In the genomic region with DNA sequence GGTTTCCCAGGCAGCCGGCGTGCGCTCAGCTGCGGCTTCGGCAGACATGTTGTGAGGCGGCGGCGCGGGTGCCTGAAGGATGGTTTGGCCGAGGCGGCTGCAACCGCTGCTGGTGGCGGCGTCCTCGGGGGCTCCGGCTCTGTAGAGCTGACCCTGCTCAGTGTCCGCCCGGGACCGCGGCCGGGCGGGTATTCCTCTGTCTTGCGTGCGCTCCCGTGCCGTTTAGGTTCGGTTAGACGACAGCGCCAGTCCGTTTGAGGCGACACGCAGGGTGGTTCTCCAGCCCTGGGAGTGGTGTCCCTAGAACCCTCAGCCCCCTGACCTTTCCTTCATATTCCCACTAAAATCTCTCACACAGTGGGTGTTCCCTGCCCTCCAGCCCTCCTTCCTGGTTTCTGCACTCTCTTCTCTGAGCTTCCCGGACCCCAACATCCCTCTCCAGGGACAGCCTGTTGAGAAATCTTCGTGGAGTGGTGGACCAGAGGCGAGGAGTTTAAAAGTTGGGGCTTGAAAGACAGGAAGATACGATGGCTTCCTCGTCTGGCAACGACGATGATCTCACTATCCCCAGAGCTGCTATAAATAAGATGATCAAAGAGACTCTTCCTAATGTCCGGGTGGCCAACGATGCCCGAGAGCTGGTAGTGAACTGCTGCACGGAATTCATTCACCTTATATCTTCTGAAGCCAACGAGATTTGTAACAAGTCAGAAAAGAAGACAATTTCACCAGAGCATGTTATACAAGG, we compare ENCODE assay signal across 7 mouse cellular contexts. TPM values are rescaled to one million over a fixed set of nuclear protein-coding genes. Genes with fewer than 3 reads are reported as not detected.
DNase-seq lines count a peak whose midpoint lies in the region; ATAC-seq and TF ChIP-seq lines count a peak whose summit lies in the region.

No protein-coding gene starts in this region.

- H3K4me1 ChIP-seq in bone marrow, adult 2 months (ENCODE audit: control insufficient read depth, insufficient read depth, low read length): no peaks in the 10 kb centered on the region; the same call in 1 of the 2 replicates
- H3K4me1 ChIP-seq in forebrain, embryonic 14.5 days (ENCODE audit: control insufficient read depth, insufficient read depth, low read length): peaks cover 21% of the 10 kb centered on the region
- peaks cover 17% of the 10 kb centered on the region for H3K4me1 ChIP-seq in limb, embryonic 14.5 days (ENCODE audit: control insufficient read depth, insufficient read depth, low read length)
- H3K4me1 ChIP-seq in neural tube, embryonic 12.5 days: peaks cover 21% of the 10 kb centered on the region

- DNase-seq in right cerebral cortex, adult 2 months (ENCODE audit: low spot score in 2 of 2): peak; percentile 20 to 31
- DNase-seq in right cerebral cortex, postnatal 36 days (ENCODE audit: low spot score in 2 of 2): no peak
- no peak for DNase-seq in forebrain, embryonic 14.5 days (ENCODE audit: low spot score)
- DNase-seq in limb, embryonic 14.5 days (ENCODE audit: low spot score): no peak
- no peak for DNase-seq in spleen, postnatal 4 days (ENCODE audit: low spot score in 2 of 2)

- 0 out of 2 replicates have a peak, but pooled peaks cover 11% of the 10 kb centered on the region for H3K36me3 ChIP-seq in forebrain, embryonic 14.5 days (ENCODE audit: control insufficient read depth, insufficient read depth, low read length)
- H3K36me3 ChIP-seq in limb, embryonic 14.5 days (ENCODE audit: control insufficient read depth, insufficient read depth, low read length): no peaks in the 10 kb centered on the region
- H3K36me3 ChIP-seq in neural tube, embryonic 12.5 days: no peaks in the 10 kb centered on the region

- H3K27ac ChIP-seq in bone marrow, adult 2 months (ENCODE audit: control insufficient read depth, insufficient read depth, low read depth, low read length, poor library complexity): peak overlapping the region; percentile 97
- peak overlapping the region; percentile 81 for H3K27ac ChIP-seq in forebrain, embryonic 14.5 days (ENCODE audit: low read depth, low read length)
- peak overlapping the region; percentile 93 for H3K27ac ChIP-seq in limb, embryonic 14.5 days (replicated peaks; ENCODE audit: low read depth, low read length)
- H3K27ac ChIP-seq in neural tube, embryonic 12.5 days: peak overlapping the region; percentile 87

- H3K4me2 ChIP-seq in forebrain, embryonic 14.5 days (ENCODE audit: low read length): peak overlapping the region; percentile 97
- peak overlapping the region; percentile 90 for H3K4me2 ChIP-seq in limb, embryonic 14.5 days (replicated peaks; ENCODE audit: low read depth, low read length, severe bottlenecking)
- peak overlapping the region; percentile 85 for H3K4me2 ChIP-seq in neural tube, embryonic 12.5 days (replicated peaks)

- under 1% methylated on average over 44 of the region's 44 CpGs for WGBS in bone marrow, adult 2 months
- WGBS in forebrain, embryonic 14.5 days: under 1% methylated on average over 44 of the region's 44 CpGs
- under 1% methylated on average over 44 of the region's 44 CpGs for WGBS in limb, embryonic 14.5 days
- under 1% methylated on average over 44 of the region's 44 CpGs for WGBS in neural tube, embryonic 12.5 days

- no peak for TF ChIP-seq CTCF in bone marrow, adult 2 months (IDR thresholded peaks at IDR 0.05; ENCODE audit: control insufficient read depth, insufficient read depth, low read length)

- H3K27me3 ChIP-seq in forebrain, embryonic 14.5 days (replicated peaks; ENCODE audit: control insufficient read depth, insufficient read depth, low read length): no peaks in the 10 kb centered on the region
- no peaks in the 10 kb centered on the region for H3K27me3 ChIP-seq in limb, embryonic 14.5 days (ENCODE audit: control insufficient read depth, insufficient read depth, low read length)
- H3K27me3 ChIP-seq in neural tube, embryonic 12.5 days (replicated peaks): no peaks in the 10 kb centered on the region

- H3K4me3 ChIP-seq in bone marrow, adult 2 months (replicated peaks; ENCODE audit: control insufficient read depth, low read depth, low read length): peak overlapping the region; percentile 98
- H3K4me3 ChIP-seq in forebrain, embryonic 14.5 days (ENCODE audit: low read depth, low read length): peak overlapping the region; percentile 89
- H3K4me3 ChIP-seq in limb, embryonic 14.5 days (replicated peaks; ENCODE audit: low read length): peak overlapping the region; percentile 93
- peak overlapping the region; percentile 89 for H3K4me3 ChIP-seq in neural tube, embryonic 12.5 days

- H3K9ac ChIP-seq in forebrain, embryonic 14.5 days (ENCODE audit: low read length): peak overlapping the region; percentile 95
- peak overlapping the region; percentile 95 for H3K9ac ChIP-seq in limb, embryonic 14.5 days (ENCODE audit: low read depth, low read length, severe bottlenecking)
- peak overlapping the region; percentile 92 for H3K9ac ChIP-seq in neural tube, embryonic 12.5 days

- no peaks in the 10 kb centered on the region for H3K9me3 ChIP-seq in forebrain, embryonic 14.5 days (replicated peaks; ENCODE audit: control insufficient read depth, low read length)
- H3K9me3 ChIP-seq in limb, embryonic 14.5 days (ENCODE audit: control insufficient read depth, low read length): no peaks in the 10 kb centered on the region
- H3K9me3 ChIP-seq in neural tube, embryonic 12.5 days: no peaks in the 10 kb centered on the region

- no peak for TF ChIP-seq POLR2A in bone marrow, adult 2 months (IDR thresholded peaks at IDR 0.05; ENCODE audit: borderline replicate concordance, control insufficient read depth, low read depth, low read length)
- no peak for TF ChIP-seq POLR2A in limb, embryonic 14.5 days (IDR thresholded peaks at IDR 0.05; ENCODE audit: borderline replicate concordance, extremely low read depth, insufficient read depth, insufficient read length)

- no peak; the same call in 1 of the 2 replicates for ATAC-seq in forebrain, embryonic 14.5 days
- peak; percentile 69 for ATAC-seq in limb, embryonic 14.5 days (ENCODE audit: low FRiP score, low read depth)
- ATAC-seq in neural tube, embryonic 12.5 days (ENCODE audit: low FRiP score, low read depth): peak; percentile 69

RNA-seq across cellular contexts. Expression of gene Dr1, which starts 0.5 kb away (rescaled TPM):
- polyA plus RNA-seq in bone marrow, adult 2 months (2011; ENCODE audit: insufficient read depth, insufficient read length, low replicate concordance, missing spikeins): 8.2 and 12.2 TPM in 2 replicates
- 45.4 and 54.1 TPM in 2 replicates for polyA plus RNA-seq in forebrain, embryonic 14.5 days (2014; fragmentation: Nextera tagmentation; extraction: Ambion mirVana)
- 33.7 and 37.0 TPM in 2 replicates for polyA plus RNA-seq in limb, embryonic 14.5 days (2012; rRNA removed)
- 44.4 and 46.5 TPM in 2 replicates for polyA plus RNA-seq in limb, embryonic 14.5 days (2014; fragmentation: Nextera tagmentation; extraction: Ambion mirVana)
- polyA plus RNA-seq in neural tube, embryonic 12.5 days (2016; fragmentation: Nextera tagmentation; extraction: Ambion mirVana): 47.0 and 49.1 TPM in 2 replicates

RNA-seq across cellular contexts. Expression of gene Pigg, which starts 43.2 kb away (rescaled TPM):
- 0.84 and 1.6 TPM in 2 replicates for polyA plus RNA-seq in bone marrow, adult 2 months (2011; ENCODE audit: insufficient read depth, insufficient read length, low replicate concordance, missing spikeins)
- 2.3 and 2.5 TPM in 2 replicates for polyA plus RNA-seq in forebrain, embryonic 14.5 days (2014; fragmentation: Nextera tagmentation; extraction: Ambion mirVana)
- polyA plus RNA-seq in limb, embryonic 14.5 days (2012; rRNA removed): 5.8 and 6.0 TPM in 2 replicates
- polyA plus RNA-seq in limb, embryonic 14.5 days (2014; fragmentation: Nextera tagmentation; extraction: Ambion mirVana): 2.4 TPM in 2 replicates
- polyA plus RNA-seq in neural tube, embryonic 12.5 days (2016; fragmentation: Nextera tagmentation; extraction: Ambion mirVana): 5.8 and 6.1 TPM in 2 replicates

Comparison
In these comparisons a context has a peak if more than half of its experiments do, and no peak if none do; other contexts are left out.
1. DNase-seq: peak in right cerebral cortex, adult 2 months (2 of 2); none in right cerebral cortex, postnatal 36 days (0 of 2), forebrain, embryonic 14.5 days (single experiment), limb, embryonic 14.5 days (single experiment) and spleen, postnatal 4 days (0 of 2).
2. Peak in every context shown above with its lines, with median percentiles within 50 percentile points of each other: H3K27ac ChIP-seq, H3K4me3 ChIP-seq, H3K4me2 ChIP-seq and H3K9ac ChIP-seq.